In the genomic region with DNA sequence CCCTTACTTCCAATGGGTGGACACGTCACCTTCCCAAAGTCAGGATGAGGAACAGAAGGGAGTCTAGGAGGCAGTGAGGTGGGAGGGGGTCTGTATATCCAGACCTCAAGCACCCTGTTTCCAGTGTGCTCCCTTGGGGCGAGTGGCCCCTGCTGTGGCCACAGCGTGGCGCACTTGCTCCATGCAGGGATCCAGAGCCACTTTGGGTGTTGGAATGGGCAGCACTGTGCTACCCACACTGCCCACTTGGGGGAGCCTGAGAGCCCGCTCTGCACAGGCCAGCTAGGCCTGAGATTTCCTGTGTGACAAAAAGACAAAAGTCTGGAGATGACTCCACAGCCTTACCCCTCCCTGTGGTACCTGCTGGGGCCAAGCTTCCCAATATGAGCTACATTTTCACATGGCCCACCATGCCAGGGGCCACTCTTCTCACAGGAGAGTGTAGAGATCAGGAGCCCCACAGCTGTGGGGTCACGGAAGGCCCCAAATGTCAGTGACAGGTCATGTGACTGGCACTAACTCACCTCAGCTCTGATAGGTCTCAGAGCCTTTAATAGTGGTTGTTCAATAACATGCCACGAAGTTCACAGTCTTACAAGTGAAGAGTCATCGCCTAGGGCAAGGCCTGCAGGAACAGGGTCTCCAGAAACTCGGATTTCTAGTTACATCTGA, we compare ENCODE assay signal across 8 mouse cellular contexts. TPM values are rescaled to one million over a fixed set of nuclear protein-coding genes. Genes with fewer than 3 reads are reported as not detected.
A peak's percentile ranks its signal among the peaks of the same experiment; 100 is the strongest.
DNase-seq lines count a peak whose midpoint lies in the region; ATAC-seq and TF ChIP-seq lines count a peak whose summit lies in the region.

No protein-coding gene starts in this region.

- H3K27ac ChIP-seq in gastrocnemius, adult 2 months = no peak overlapping the region
- H3K27ac ChIP-seq in left cerebral cortex, adult 2 months = no peak overlapping the region

- ATAC-seq in megakaryocyte, adult 5-6 weeks (ENCODE audit: poor library complexity, severe bottlenecking) = peak; percentile 96

- no peak overlapping the region for H3K4me3 ChIP-seq in gastrocnemius, adult 2 months
- H3K4me3 ChIP-seq in left cerebral cortex, adult 2 months = no peak overlapping the region

- no peak for TF ChIP-seq CTCF in gastrocnemius, adult 2 months (IDR thresholded peaks at IDR 0.05)
- TF ChIP-seq CTCF in left cerebral cortex, adult 2 months (IDR thresholded peaks at IDR 0.05) = no peak; the same call in none of the 2 replicates

- intact Hi-C loops in gastrocnemius, adult 2 months (cut with DNase I) = loop anchor here (1.0 to 2.0 kb wide), 3 partner anchors 172 to 313 kb away; no protein-coding TSS in a partner anchor
- intact Hi-C loops in left cerebral cortex, adult 2 months (cut with DNase I) = loop anchor here (1.0 kb wide), 2 partner anchors 173 to 313 kb away; no protein-coding TSS in a partner anchor

- DNase-seq in WW6 (ENCODE audit: low read depth, low spot score) = peak; percentile 75
- DNase-seq in cerebellum, postnatal 4 days (ENCODE audit: low spot score in 2 of 2) = peak; percentile 94 to 97
- peak; percentile 93 for DNase-seq in gastrocnemius, adult 2 months
- DNase-seq in hindlimb bud, embryonic 11.5 days (ENCODE audit: extremely low spot score, low read depth, low spot score) = peak; percentile 68
- DNase-seq in left cerebral cortex, adult 2 months (ENCODE audit: extremely low spot score in 1 of 2, low spot score in 2 of 2) = peak; percentile 91 to 95
- peak; percentile 95 to 97 for DNase-seq in right cerebral cortex, adult 2 months (ENCODE audit: low spot score in 2 of 2)
- peak; percentile 77 for DNase-seq in urinary bladder, postnatal 10 days (ENCODE audit: low spot score)

RNA-seq across cellular contexts. Expression of a gene that starts 20.1 kb away (rescaled TPM):
- total RNA-seq in gastrocnemius, adult 2 months (2021) = 100 to 1,000 TPM; 100 to 116 TPM
- 10 to 100 TPM; 33.6 to 35.3 TPM for total RNA-seq in left cerebral cortex, adult 2 months (2021)
- total RNA-seq in megakaryocyte, adult 5-6 weeks (2015) = 3.8 and 4.9 TPM in 2 replicates
- total RNA-seq in megakaryocyte, adult 5-6 weeks (2017) = 6.5 and 6.6 TPM in 2 replicates

RNA-seq across cellular contexts. Expression of a gene that starts 27.5 kb away (rescaled TPM):
- total RNA-seq in gastrocnemius, adult 2 months (2021) = 1,000 to 10,000 TPM in 1 of 2 experiments, 100 to 1,000 TPM in 1; 866 to 1,200 TPM
- total RNA-seq in left cerebral cortex, adult 2 months (2021) = 100 to 1,000 TPM; 336 to 363 TPM
- 305 and 327 TPM in 2 replicates for total RNA-seq in megakaryocyte, adult 5-6 weeks (2015)
- total RNA-seq in megakaryocyte, adult 5-6 weeks (2017) = 205 and 223 TPM in 2 replicates

RNA-seq across cellular contexts. Expression of a gene that starts 30.1 kb away (rescaled TPM):
- not detected for total RNA-seq in gastrocnemius, adult 2 months (2021)
- total RNA-seq in left cerebral cortex, adult 2 months (2021) = not detected
- total RNA-seq in megakaryocyte, adult 5-6 weeks (2015) = not detected in 2 replicates
- not detected in 2 replicates for total RNA-seq in megakaryocyte, adult 5-6 weeks (2017)

RNA-seq across cellular contexts. Expression of a gene that starts 37.1 kb away (rescaled TPM):
- total RNA-seq in gastrocnemius, adult 2 months (2021) = 10 to 100 TPM; 19.0 to 21.9 TPM
- under 1 TPM; 0.11 to 0.16 TPM for total RNA-seq in left cerebral cortex, adult 2 months (2021)
- 0.11 and 0.51 TPM in 2 replicates for total RNA-seq in megakaryocyte, adult 5-6 weeks (2015)
- total RNA-seq in megakaryocyte, adult 5-6 weeks (2017) = 0.37 and 0.92 TPM in 2 replicates

Comparison
In these comparisons a context has a peak if more than half of its experiments do, and no peak if none do; other contexts are left out.
1. RNA of a gene that starts 20.1 kb away (total RNA-seq): 100 to 116 TPM in gastrocnemius, adult 2 months and 33.6 to 35.3 TPM in left cerebral cortex, adult 2 months; 3.8 to 6.6 TPM in megakaryocyte, adult 5-6 weeks; every median in the first group is over 4 times any median in the second.
2. Peak in every context shown above with its lines, with median percentiles within 50 percentile points of each other: DNase-seq.